Mouse (Mus musculus) limb, embryonic 12.5 days (tissue): ENCODE measurements at regions not wholly inside any gene's neighbourhood (a gene's known extent, or its start where the extent isn't known, plus 50 kb on each side); places are given as distances from the start of the nearest gene placed in this dataset.
A peak's percentile ranks its signal among the peaks of the same experiment; 100 is the strongest.

Experiments used
- ATAC-seq: fragments of 200-750 bp; cut with Nextera tagmentation; 2 replicates; pipeline ENCODE4 v1.8.0; 2017; ENCODE audit warnings: low read depth, moderate TSS enrichment; ENCODE audit not compliant: insufficient number of reproducible peaks, insufficient read depth, low FRiP score, low TSS enrichment
- H3K27ac ChIP-seq: fragments of 300-500 bp; sonication (generic); 2 replicates; pipeline ENCODE4 v1.5.1; 2016; ENCODE audit warnings: mild to moderate bottlenecking, moderate library complexity
- H3K27me3 ChIP-seq: fragments of 300-500 bp; sonication (generic); 2 replicates; pipeline ENCODE4 v1.6.1; 2016; ENCODE audit warnings: mild to moderate bottlenecking, moderate library complexity
- H3K36me3 ChIP-seq: fragments of 300-500 bp; sonication (generic); 2 replicates; pipeline ENCODE4 v1.6.1; 2016; ENCODE audit warnings: mild to moderate bottlenecking, moderate library complexity
- H3K4me1 ChIP-seq: fragments of 300-500 bp; sonication (generic); replicated peaks from 2 replicates; pipeline ENCODE4 v1.6.1; 2016
- H3K4me2 ChIP-seq: fragments of 300-500 bp; sonication (generic); 2 replicates; pipeline ENCODE4 v1.6.1; 2016; ENCODE audit warnings: mild to moderate bottlenecking, moderate library complexity
- H3K4me3 ChIP-seq: fragments of 300-500 bp; sonication (generic); replicated peaks from 2 replicates; pipeline ENCODE4 v1.5.1; 2016; ENCODE audit warnings: mild to moderate bottlenecking
- H3K9ac ChIP-seq: fragments of 300-500 bp; sonication (generic); replicated peaks from 2 replicates; pipeline ENCODE4 v1.6.1; 2016; ENCODE audit warnings: mild to moderate bottlenecking, moderate library complexity
- H3K9me3 ChIP-seq: fragments of 300-500 bp; sonication (generic); 2 replicates; pipeline ENCODE4 v1.6.1; 2016; ENCODE audit warnings: mild to moderate bottlenecking, moderate library complexity
- WGBS: fragments of 180-500 bp; shearing (Covaris S2); methylation state at CpG from one replicate; pipeline ENCODE4 v1.1.7; 2016; 5-methylcytosine and 5-hydroxymethylcytosine counted together

GRCm38 (mm10) chr1:191486766-191487165 lies 83.7 kb upstream of the Ppp2r5a start:
- Histone ChIP-seq H3K4me1 (0 out of 2 replicates have a peak, but pooled peaks cover 5% of the 10 kb centered on the region), H3K4me2 (no peak overlapping the region), H3K4me3 (no peak overlapping the region), H3K27ac (no peak overlapping the region), H3K9ac (no peak overlapping the region), H3K9me3 (no peaks in the 10 kb centered on the region), H3K36me3 (no peaks in the 10 kb centered on the region), H3K27me3 (no peaks in the 10 kb centered on the region)
- WGBS, result 28% methylated on average over 6 of the region's 6 CpGs
- no peak for ATAC-seq

GRCm38 (mm10) chr1:191484726-191485425 lies 81.8 kb upstream of the Ppp2r5a start:
- no peaks in the 10 kb centered on the region for H3K9me3 ChIP-seq
- no peaks in the 10 kb centered on the region for H3K27me3 ChIP-seq
- ATAC-seq, result no peak
- WGBS, result 93% methylated on average over 8 of the region's 8 CpGs
- H3K9ac ChIP-seq, result no peak overlapping the region
- H3K4me2 ChIP-seq, result no peak overlapping the region
- H3K4me3 ChIP-seq, result no peak overlapping the region
- H3K4me1 ChIP-seq, result no peaks in the 10 kb centered on the region
- no peak overlapping the region for H3K27ac ChIP-seq
- no peaks in the 10 kb centered on the region for H3K36me3 ChIP-seq

- H3K4me2 ChIP-seq, result no peak overlapping the region
- no peaks in the 10 kb centered on the region for H3K4me1 ChIP-seq
- H3K27ac ChIP-seq, result no peak overlapping the region
- H3K27me3 ChIP-seq, result no peaks in the 10 kb centered on the region
- ATAC-seq, result no peak
- H3K9me3 ChIP-seq, result no peaks in the 10 kb centered on the region
- no peak overlapping the region for H3K4me3 ChIP-seq
- 66% methylated on average over 13 of the region's 13 CpGs for WGBS
- H3K9ac ChIP-seq, result no peak overlapping the region
- no peaks in the 10 kb centered on the region for H3K36me3 ChIP-seq
These were observed 76.9 kb upstream of the Ppp2r5a start for GRCm38 (mm10) chr1:191479906-191480379.

- ATAC-seq, result no peak
- Histone ChIP-seq H3K4me2 (no peak overlapping the region), H3K9me3 (no peaks in the 10 kb centered on the region), H3K36me3 (no peaks in the 10 kb centered on the region), H3K4me3 (no peak overlapping the region), H3K4me1 (no peaks in the 10 kb centered on the region), H3K27me3 (no peaks in the 10 kb centered on the region), H3K9ac (no peak overlapping the region), H3K27ac (no peak overlapping the region)
- 87% methylated on average over 5 of the region's 5 CpGs for WGBS
These were observed 69.5 kb upstream of the Ppp2r5a start for GRCm38 (mm10) chr1:191472551-191472950.

- Histone ChIP-seq H3K27ac (no peak overlapping the region), H3K27me3 (no peaks in the 10 kb centered on the region), H3K4me2 (no peak overlapping the region), H3K9me3 (no peaks in the 10 kb centered on the region), H3K9ac (no peak overlapping the region), H3K4me1 (no peaks in the 10 kb centered on the region), H3K36me3 (no peaks in the 10 kb centered on the region), H3K4me3 (no peak overlapping the region)
- 71% methylated on average over 2 of the region's 2 CpGs for WGBS
- no peak for ATAC-seq
These were observed 68.4 kb upstream of the Ppp2r5a start for GRCm38 (mm10) chr1:191471489-191471888.

GRCm38 (mm10) chr1:191470190-191470985 lies 67.3 kb upstream of the Ppp2r5a start:
- no peaks in the 10 kb centered on the region for H3K27me3 ChIP-seq
- H3K4me1 ChIP-seq, result no peaks in the 10 kb centered on the region
- H3K9me3 ChIP-seq, result no peaks in the 10 kb centered on the region
- no peaks in the 10 kb centered on the region for H3K36me3 ChIP-seq
- WGBS, result 38% methylated on average over 13 of the region's 13 CpGs
- no peak for ATAC-seq
- H3K27ac ChIP-seq, result no peak overlapping the region
- H3K4me2 ChIP-seq, result no peak overlapping the region
- no peak overlapping the region for H3K4me3 ChIP-seq
- no peak overlapping the region for H3K9ac ChIP-seq

- Histone ChIP-seq H3K27ac (no peak overlapping the region), H3K9ac (no peak overlapping the region), H3K4me3 (no peak overlapping the region), H3K27me3 (no peaks in the 10 kb centered on the region), H3K4me1 (no peaks in the 10 kb centered on the region), H3K4me2 (no peak overlapping the region), H3K36me3 (no peaks in the 10 kb centered on the region), H3K9me3 (no peaks in the 10 kb centered on the region)
- WGBS, result 53% methylated on average over 4 of the region's 4 CpGs
- no peak for ATAC-seq
These were observed 65.9 kb upstream of the Ppp2r5a start for GRCm38 (mm10) chr1:191468837-191469529.

GRCm38 (mm10) chr1:191466261-191466660 lies 63.2 kb upstream of the Ppp2r5a start:
- WGBS, result 88% methylated on average over 3 of the region's 3 CpGs
- ATAC-seq, result no peak
- no peak overlapping the region for H3K4me2 ChIP-seq

GRCm38 (mm10) chr1:191465723-191466122 lies 62.7 kb upstream of the Ppp2r5a start:
- H3K4me2 ChIP-seq, result no peak overlapping the region
- no peaks in the 10 kb centered on the region for H3K27me3 ChIP-seq
- H3K27ac ChIP-seq, result no peak overlapping the region
- no peaks in the 10 kb centered on the region for H3K36me3 ChIP-seq
- H3K4me3 ChIP-seq, result no peak overlapping the region
- ATAC-seq, result no peak
- no peak overlapping the region for H3K9ac ChIP-seq
- WGBS, result 85% methylated on average over 4 of the region's 4 CpGs
- H3K9me3 ChIP-seq, result no peaks in the 10 kb centered on the region
- H3K4me1 ChIP-seq, result peaks cover 14% of the 10 kb centered on the region

More at GRCm38 (mm10) chr1:191466261-191466660, 63.2 kb upstream of the Ppp2r5a start:
- no peaks in the 10 kb centered on the region for H3K27me3 ChIP-seq
- H3K4me3 ChIP-seq, result no peak overlapping the region
- no peak overlapping the region for H3K27ac ChIP-seq
- H3K9ac ChIP-seq, result no peak overlapping the region
- H3K36me3 ChIP-seq, result no peaks in the 10 kb centered on the region
- peaks cover 13% of the 10 kb centered on the region for H3K4me1 ChIP-seq
- H3K9me3 ChIP-seq, result no peaks in the 10 kb centered on the region

- H3K4me3 ChIP-seq, result no peak overlapping the region
These were observed 62.1 kb upstream of the Ppp2r5a start for GRCm38 (mm10) chr1:191465170-191465569.

GRCm38 (mm10) chr1:191461811-191462491 lies 58.9 kb upstream of the Ppp2r5a start:
- WGBS, result 6% methylated on average over 9 of the region's 9 CpGs
- H3K9me3 ChIP-seq, result no peaks in the 10 kb centered on the region
- no peaks in the 10 kb centered on the region for H3K27me3 ChIP-seq
- H3K9ac ChIP-seq, result peak overlapping the region; percentile 42
- H3K27ac ChIP-seq, result peak overlapping the region; percentile 75
- peaks cover 19% of the 10 kb centered on the region for H3K4me1 ChIP-seq
- H3K4me2 ChIP-seq, result peak overlapping the region; percentile 40
- no peaks in the 10 kb centered on the region for H3K36me3 ChIP-seq
- H3K4me3 ChIP-seq, result no peak overlapping the region
- ATAC-seq, result peak; percentile 71; the same call in 1 of the 2 replicates

More at GRCm38 (mm10) chr1:191465170-191465569, 62.1 kb upstream of the Ppp2r5a start:
- ATAC-seq, result no peak
- Histone ChIP-seq H3K27ac (no peak overlapping the region), H3K9ac (no peak overlapping the region), H3K9me3 (no peaks in the 10 kb centered on the region), H3K4me2 (no peak overlapping the region), H3K36me3 (no peaks in the 10 kb centered on the region), H3K27me3 (no peaks in the 10 kb centered on the region), H3K4me1 (peaks cover 14% of the 10 kb centered on the region)
- 57% methylated on average over 2 of the region's 2 CpGs for WGBS
